Mouse (Mus musculus) urinary bladder, adult 18-20 months (tissue): ENCODE results near the gene Flnb.

Experiments used
- DNase-seq, 2 experiments: peaks; one replicate each; pipeline ENCODE4 v3.0.0; 2022; ENCODE audit warnings: low spot score in 2 of 2, mixed read lengths in 2 of 2

Flnb gene

DNA sequence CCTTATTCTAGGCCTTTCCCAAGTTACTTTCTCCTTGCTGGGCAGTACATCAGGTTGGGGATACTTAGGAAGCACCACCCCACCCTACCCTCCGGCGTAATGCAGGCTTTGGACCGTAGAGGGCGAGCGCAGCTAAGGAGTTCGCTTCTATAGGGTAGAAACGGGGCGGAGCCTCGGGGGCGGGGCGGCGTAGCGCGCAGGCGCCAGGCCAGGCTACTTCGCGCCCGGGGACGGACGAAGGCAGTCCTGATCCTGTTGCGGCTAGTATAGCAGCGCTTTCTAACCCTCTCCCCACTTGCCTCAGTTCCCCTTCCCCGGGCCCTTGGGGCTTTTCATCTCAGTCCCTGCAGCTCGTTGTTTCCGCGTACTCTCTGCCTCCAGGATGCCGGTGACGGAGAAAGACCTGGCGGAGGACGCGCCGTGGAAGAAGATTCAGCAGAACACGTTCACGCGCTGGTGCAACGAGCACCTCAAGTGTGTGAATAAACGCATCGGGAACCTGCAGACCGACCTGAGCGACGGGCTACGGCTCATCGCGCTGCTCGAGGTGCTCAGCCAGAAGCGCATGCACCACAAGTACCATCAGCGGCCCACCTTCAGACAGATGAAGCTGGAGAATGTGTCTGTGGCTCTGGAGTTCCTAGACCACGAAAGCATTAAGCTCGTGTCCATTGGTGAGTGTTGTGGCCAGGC is at the start of gene Flnb:
Flnb (plus strand) TSS at position 188 of the 693 bp plus-strand sequence.
- peak; percentile 93 to 99 for DNase-seq

DNA sequence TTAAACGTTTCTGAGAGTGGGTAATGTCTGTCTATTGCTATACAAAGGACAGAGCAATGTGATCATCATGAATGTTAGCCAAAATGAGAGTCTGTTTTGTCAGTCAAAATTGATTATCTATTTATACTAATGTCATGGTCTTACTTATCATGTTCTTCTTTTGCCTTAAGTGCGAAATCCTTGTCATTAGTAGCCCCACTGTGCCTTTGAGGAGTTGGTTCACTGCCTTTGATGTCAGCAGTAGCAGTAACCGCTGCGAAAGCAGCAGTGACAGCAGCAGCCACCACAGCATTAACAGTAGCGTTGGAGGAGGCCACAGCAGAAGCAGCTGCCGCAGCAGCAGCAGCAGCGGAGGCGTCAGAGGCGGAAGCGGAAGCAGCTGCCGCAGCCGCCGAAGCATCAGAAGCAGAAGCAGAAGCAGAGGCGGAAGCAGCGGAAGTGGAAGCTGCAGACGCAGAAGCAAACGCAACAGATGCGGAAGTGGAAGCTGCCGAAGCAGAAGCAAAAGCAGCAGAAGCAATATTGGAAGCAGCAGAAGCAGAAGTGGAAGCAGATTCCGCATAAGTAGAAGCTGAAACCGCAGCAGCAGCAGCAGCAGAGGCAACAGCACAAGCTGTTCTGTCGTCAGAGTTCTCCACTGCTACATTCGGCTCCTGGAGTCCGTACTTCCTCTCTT is 43.9 kb upstream of the Flnb start:
- DNase-seq, result peak; percentile 14 to 22

DNA sequence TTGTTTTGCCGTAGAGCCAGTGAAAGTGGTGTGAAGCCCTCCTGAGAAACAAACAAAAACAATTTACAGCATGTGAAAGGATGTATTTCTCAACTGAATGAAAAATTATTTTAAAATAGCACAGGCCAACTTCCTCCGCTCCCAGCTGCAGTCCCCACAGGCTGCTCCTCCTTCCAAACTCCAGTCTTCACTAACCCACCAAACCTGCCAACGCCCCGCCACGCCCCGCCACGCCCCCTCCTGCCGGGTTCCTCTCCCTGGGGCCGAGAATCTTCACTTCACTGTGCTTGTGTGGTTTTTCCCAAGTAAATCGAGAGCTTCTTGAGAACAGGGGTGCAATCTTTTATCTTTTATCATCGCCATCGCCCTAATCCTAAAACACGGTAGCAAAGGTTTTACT is 31.7 kb upstream of the Flnb start:
- no peak for DNase-seq

DNA sequence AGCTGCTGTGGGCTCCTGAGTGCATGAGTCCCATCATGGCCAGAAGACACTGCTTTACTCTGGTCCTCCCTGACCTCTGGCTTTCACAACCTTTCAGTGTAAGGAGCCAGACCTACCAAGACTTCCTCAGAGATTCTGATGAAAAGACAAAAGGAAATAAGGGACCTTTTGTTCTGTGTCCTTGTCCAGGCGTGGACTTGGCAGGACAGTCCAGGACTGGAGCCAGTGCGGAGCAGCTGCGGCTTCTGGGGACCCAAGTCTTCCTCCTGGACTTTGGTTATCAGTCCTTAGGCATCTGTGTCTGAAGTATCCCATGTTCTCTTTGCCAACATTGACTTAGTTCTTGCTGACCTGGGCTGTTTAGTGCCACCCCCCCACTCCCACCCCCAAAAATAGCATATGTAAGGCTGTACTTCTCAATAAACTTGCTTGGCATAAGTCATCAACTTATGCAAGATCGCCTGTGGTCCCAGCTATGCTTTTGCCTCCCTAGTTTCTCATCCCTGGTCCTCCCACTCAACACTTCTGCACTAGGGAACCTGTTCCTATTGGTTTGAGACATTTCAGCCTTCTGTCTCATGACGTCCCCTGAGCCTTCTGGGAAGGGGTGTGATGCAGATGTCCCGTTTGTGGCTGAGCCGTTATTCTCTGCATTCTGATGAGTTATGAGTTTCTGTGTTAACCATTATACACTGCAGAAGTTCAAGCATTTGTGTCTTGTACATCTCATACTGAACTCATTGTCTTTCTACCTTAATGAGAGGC is 28.3 kb upstream of the Flnb start:
- DNase-seq, result no peak

DNA sequence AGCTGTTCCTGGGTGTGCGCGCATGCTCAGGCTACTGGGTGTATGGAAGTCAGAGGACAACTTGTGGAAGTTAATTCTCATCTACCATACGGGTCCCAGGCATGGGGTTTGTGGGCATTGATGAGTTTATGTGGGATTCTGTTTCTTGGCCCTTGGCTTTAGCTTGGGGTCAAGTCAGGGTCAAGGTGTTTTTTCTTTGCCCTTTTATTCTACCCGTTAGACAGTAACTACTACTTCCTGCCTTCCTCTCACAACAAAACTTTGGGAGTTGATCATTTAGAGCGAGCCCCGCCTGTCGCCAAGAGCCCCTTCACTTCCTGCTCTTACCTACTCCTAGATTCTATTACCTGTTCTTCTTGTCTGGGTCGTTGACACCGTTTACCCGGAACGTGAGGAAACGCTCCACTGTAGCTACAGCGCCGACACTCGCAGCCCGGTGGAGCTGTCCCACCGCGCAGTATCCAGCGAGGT is 26.7 kb upstream of the Flnb start:
- no peak for DNase-seq

DNA sequence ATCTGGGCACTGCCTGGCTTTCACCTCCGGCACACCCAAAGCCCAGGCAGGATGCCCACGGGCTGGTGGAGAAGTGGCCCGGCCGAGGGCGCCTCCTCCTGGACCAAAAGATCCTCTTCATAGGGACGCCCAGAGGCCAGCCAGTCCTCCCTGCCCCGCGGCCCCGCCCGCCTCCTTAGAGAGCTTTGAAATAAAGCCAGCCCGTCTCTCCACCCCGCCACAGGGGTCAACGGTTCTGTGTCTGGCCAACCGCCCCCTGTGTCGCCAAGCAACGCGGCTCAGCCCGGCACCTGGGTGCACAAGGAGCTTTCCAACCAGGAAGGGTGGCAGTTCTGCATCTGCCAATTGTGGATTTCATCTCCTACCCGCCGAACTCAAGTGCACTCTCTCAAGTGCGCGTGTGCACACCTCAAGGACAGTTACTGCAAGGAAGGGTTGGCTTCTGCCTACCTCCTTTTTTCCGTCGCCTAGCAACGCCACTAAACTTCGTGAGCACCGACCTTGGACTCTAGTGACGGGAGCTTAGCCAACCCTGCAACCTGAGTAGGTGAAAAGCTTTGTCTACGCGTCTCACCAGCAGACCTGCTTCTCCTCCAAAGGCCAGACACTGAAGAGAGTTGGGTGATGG is 26.1 kb upstream of the Flnb start, which contains the start of gene Gm26661:
Gm26661 (plus strand) TSS at position 56 of the 628 bp plus-strand sequence.
- peak; percentile 29 to 50 for DNase-seq

DNA sequence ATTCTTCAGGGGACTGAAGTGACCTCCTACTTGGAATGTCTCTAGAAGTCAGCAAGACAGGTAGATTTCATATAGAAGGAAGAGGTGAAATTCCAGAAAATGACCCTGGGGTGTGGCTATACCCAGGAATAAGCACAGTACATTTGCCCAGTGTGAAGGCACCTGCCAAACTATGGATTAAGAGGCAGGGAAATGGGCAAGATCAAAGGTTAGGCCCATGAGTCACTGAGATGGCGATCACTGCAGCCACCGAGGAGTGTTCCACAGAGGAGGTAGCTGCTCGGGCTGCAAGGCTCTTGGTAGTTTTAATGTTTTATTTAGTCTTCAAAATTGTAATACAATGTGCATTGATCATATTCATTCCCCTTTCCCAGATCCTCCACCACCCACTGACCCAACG is 21.8 kb upstream of the Flnb start:
- DNase-seq, result no peak

DNA sequence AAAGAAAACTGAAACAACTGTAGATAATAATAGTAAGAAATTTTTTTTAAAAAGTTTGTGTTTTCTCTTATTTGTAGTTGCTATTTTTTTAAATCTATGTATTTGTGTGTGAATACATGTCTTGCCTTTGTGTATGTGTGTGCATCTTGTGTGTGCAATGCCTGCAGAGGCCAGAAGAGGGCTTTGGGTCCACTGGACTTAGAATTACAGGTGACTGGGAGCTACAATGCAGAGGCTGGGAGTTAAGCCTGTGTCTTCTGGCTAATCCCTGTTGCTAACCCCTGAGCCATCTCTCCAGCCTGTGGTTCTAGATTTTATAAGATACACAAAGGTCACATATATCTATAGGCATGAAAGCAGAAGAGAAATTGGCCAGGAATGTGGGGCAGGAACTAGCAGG is 17.1 kb upstream of the Flnb start:
- DNase-seq, result no peak

DNA sequence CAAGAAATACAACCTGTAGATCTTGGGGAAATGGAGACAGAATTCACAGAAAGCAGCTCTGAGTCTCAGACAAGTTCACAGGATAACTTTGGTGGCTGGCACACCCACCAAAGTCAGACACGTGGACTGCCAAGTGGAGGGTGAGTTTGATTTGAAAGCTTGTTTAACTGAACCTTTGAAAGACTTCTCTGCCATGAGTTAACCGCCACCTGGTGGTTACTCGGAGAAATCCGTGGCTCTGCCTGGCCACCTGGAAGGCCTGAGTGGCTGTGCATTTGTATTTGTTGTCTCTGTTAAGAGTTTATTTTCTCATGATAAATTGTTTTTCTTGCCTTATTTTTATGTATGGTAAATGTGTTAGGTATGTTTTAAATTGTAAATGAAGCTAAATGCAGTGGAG is 15.9 kb upstream of the Flnb start:
- no peak for DNase-seq

DNA sequence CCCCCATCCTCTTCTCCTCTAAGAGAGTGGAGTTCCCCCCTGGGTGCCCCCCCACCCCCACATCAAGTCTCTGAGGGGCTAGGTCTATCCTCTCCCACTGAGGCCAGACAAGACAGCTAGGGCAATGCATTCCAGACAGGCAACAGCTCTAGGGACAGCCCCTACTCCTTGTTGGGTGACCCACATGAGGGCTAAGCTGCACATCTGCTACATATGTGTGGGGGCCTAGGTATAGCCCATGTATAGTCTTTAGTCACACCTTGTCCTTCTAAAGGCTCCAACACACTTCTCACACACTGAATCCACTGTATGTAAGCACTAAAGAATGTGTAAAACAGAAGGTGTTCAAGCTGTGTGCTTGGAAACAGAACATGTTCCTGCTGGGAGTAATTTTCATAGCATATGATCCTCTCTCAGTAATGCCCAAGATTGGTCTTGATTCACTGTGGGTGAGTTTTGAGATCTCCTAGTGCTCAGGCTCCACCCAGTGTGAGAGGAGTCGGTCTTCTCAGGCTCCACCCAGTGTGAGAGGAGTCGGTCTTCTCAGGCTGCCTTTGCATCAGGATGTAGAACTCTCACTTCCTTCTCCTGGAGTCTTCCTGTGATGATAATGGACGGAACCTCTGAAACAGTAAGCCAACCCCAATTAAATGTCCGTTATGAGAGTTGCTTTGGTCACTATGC is 13.7 kb upstream of the Flnb start:
- no peak for DNase-seq

DNA sequence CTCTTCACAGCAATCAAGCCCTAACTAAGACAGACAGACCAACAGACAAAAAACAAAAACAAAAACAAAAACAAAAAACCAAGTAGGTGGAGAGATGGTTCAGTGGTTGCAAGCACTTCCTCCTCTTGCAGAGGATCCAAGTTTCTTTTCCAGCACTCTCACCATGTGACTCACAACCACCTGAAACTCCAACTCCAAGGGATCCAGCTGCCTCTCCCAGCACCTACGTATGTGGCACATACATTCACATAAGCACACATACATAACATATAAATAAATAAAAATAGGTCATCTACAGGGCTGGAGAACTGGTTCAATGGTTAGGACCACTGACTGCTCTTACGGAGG is 13.2 kb upstream of the Flnb start:
- DNase-seq, result no peak

DNA sequence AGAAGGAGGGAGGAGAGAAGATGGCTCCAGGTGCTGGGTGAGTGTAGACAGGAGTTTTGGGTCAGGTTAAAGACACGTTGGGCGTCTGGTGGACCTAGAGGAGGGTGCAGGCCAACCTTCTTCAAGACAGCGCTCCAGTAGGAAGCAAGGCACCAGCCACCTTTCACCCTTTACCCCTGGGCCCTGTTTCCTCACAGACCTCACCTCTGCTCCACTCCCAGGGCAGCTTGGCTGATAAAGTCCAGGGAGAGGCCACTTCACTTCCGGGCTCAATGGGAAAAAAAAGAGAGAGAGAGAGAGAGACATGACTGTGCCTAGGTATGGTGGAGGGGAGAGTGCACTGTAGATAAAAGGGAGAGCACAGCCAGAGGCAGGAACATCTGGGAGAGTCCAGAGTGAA is 10.0 kb upstream of the Flnb start:
- no peak for DNase-seq

DNA sequence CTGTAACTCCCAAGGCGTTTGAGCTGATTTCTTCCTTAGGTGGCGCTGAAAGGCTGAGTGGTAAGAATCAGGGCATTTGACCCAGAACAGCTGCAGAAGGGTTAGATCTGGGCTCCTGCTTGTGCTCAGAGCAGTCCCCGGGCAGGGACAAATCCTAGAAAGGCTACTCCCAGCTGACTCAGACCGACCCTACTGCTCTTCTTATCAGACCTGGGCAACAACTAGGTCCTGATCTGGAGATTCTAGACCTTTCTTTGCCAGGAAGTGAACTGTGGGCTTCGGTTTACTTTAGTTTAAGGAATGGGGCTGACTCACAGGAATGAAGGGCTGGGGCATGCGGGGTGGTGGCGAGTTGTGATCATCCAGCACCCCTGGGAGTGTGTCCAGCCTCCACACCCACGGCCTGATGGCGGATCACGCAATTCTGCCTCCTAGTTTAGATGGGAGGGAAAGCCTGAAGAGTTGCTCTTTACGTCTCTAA is 9.2 kb upstream of the Flnb start:
- DNase-seq, result peak; percentile 44 to 76

DNA sequence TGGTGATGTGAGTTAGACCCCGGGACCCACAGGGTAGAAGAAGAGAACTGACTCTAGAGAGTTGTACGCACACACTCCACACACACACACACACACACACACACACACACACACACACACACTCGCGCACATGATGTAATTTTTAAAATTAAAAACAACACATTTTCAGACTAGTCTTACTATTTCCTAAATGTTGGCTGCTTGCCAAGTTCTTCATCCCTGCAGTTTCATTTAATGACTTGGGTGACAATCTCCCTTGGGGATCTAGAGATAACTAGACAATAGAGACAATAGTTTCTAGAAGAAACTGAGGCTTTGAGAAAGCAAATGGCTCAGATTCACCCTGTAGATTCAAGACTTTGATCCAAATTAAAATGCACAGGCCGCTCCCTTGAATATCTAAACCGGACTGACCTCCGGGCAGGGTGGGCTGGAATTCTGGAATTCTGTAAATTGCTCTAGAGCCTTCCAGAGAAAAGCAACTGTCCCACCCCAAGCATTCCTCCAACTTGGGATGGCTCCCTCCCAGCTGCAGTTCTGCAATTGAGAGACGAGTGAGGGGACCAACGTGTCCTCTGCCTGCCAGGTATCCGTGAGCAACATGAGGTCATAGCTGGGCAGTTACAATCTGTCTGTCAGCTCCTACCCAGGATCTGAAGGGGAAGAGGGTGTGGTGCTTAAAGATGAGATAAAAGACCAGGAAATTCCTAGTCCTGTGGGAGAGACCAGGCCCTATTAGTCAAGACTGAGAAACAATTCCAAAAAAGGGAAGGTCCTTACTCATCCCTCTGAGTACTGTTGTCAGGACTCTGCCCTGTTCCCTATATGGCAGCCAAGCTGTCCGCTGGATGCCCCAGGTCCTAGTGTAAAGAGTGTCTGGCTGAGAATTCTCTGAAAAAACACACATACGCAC is 8.5 kb upstream of the Flnb start:
- no peak for DNase-seq

DNA sequence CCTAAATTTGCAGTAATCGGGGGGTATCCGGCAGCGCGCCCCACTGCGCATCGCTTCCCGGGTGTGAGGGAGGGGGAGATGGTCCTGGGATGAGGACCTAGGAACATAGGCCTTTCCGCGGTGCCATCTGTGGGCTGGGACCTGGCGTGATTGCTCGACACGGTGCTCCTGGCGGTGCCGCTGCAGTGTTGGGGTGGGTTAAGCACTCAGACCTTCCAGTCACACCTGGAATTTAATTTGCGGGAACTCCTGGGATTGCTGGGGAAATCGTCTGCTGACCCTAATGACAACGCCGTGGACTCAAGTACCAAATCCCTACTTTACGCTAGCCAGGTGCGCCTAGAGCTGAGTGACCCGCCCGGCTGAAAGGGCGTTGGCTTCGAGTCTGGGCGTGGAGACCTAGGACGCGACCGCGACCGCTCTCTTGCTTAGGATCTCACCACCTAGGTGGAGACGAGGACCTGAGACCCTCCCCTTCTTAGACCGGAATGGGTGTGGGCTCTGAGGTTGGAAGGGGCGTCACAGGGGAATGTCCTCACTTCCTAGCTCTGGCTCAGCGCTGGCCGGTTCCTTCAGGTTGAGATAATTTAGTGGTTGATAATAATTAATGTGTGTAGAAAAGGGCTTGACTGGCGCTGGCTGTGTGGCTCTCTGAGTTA is 835 bp downstream of the Flnb start:
- peak in 1 of 2 experiments; percentile 43 for DNase-seq

DNA sequence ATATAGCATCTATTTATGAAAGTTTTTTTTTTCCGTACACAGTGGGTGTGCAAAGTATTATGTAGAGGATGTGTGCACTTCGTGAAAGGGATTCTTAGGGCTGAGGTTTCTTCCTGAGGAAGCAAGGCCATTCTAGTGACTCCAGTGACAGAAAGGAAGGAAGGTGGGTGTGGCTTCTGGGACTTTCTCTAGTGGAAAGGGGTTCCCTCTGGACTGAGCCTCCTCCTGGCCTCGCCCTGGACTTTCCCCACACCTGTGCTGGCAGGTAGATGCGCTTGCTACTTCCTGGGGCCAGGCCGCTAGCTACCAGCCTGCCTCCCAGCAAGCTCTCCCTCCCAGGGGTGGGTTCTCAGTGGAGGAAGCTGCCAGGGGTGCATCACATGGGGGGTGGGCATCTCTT is 1.7 kb downstream of the Flnb start:
- DNase-seq, result no peak

DNA sequence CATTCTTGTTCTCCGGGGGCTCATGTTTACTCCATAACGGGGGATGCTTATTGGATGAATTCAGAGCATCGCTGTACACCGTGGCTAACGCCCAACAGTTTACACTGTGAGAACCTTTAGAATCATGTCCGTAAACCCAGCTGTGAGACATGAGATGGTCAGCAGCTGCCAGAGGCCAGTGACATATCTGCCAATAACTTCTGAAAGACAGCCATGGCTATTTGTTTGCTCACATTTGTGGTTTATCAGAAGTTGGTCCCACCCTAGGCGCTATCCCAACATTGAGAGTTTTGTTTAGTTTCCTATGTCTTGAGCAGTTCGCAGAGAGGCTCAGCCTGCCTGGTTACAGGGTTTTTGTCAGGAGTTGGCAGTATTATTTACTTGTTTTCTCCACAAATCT is 3.6 kb downstream of the Flnb start:
- DNase-seq, result no peak

DNA sequence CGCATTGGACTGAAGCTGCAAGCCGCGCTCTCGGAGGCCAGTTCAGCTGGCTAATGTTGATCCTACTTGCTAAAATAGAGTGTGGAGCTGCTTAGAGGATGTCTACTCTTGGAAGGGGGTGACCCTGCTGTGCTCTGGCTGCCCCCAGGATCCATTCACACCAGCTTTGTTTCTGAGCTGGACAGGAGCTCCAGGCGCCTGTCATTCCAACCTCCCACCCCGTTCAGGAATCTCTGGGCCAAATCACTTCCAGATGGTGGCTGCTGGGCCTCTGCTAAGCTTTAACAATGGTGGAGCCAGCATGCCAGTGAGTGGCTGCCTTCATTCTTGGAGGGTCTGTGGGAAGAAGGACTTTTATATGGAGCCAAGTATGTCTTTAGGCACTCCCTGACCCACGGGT is 4.9 kb downstream of the Flnb start:
- DNase-seq, result no peak

DNA sequence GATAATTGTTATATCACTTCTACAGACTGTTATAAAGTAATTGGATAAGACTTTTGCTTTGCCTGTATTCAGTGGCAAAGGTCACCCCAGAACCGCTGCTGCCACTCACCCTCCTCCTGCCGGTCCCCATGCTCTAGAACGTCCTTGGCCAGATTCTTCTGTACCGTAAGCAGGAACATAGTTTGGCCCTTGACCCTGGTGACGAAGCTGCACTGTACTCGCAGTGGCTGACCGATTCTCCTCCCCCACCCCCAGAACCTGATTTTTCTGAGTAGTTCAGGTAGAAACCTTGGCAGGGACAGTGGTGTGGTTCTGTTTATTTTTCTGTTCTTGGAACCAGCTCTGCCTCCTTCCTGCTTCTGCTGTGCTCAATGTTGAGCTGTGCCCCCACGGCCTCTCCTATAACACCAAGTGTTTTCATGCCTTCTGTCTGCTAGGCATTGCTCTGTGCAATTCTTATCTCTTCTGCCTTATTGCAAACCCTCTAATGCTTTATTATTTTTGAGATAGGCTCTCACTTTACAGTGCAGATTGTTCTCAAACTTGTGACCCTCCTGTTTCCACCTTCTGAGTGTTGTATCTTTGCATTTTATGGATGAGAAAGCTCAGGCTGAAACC is 7.0 kb downstream of the Flnb start:
- no peak for DNase-seq
